Mouse (Mus musculus) embryonic fibroblast, embryonic 13.5 days (primary cell): ENCODE measurements around the gene Itpr1. TPM values are rescaled to one million over a fixed set of nuclear protein-coding genes. Genes with fewer than 3 reads are reported as not detected.
"Not testable (repeated sequence)": the region's sequence is repeated elsewhere in the genome, so short reads cannot be mapped to it uniquely, and the experiment has no call there.

Source experiments
- H3K27ac ChIP-seq: 2 replicates; pipeline ENCODE4 v1.5.1; 2012; ENCODE audit warnings: low read length, control low read depth, inconsistent platforms; ENCODE audit not compliant: insufficient read depth
- H3K4me1 ChIP-seq: 2 replicates; pipeline ENCODE4 v1.6.1; 2011; ENCODE audit warnings: low read length; ENCODE audit not compliant: control insufficient read depth, insufficient read depth
- H3K4me3 ChIP-seq: 2 replicates; pipeline ENCODE4 v1.5.1; 2011; ENCODE audit warnings: mild to moderate bottlenecking, control low read depth, low read length; ENCODE audit not compliant: insufficient read depth
- CTCF ChIP-seq: IDR thresholded peaks from 2 replicates; pipeline ENCODE4 v1.5.1; 2011; ENCODE audit warnings: mild to moderate bottlenecking, control low read depth, low read length, moderate library complexity, borderline replicate concordance; ENCODE audit not compliant: insufficient read depth
- POLR2A ChIP-seq: IDR thresholded peaks from 2 replicates; pipeline ENCODE4 v1.6.1; 2011; ENCODE audit warnings: low read depth, mild to moderate bottlenecking, control low read depth, low read length, moderate library complexity
- polyA plus RNA-seq: library from polyadenylated mRNA; stranded (reverse); fragments of >200 nt; gene quantifications from 2 replicates; pipeline ENCODE4 v1.2.4, GENCODE M21; 2011; ENCODE audit warnings: low read depth; ENCODE audit not compliant: missing spikeins, insufficient read length

Itpr1 gene
- polyA plus RNA-seq, 1 experiment, result 38.0 TPM

GRCm38 (mm10) chr6:108553013-108553412, 340.1 kb downstream of the Itpr1 start:
- H3K4me1 ChIP-seq, result no peaks in the 10 kb centered on the region
- TF ChIP-seq POLR2A, result no peak
- no peak for TF ChIP-seq CTCF
- H3K4me3 ChIP-seq, result no peak overlapping the region
- no peak overlapping the region for H3K27ac ChIP-seq

- TF ChIP-seq POLR2A, result no peak
- H3K27ac ChIP-seq, result no peak overlapping the region
- no peak overlapping the region for H3K4me3 ChIP-seq
- H3K4me1 ChIP-seq, result no peaks in the 10 kb centered on the region
These were observed 340.6 kb downstream of the Itpr1 start for GRCm38 (mm10) chr6:108553536-108553935.

- TF ChIP-seq POLR2A (no peak), CTCF (no peak)
- no peak overlapping the region for H3K4me3 ChIP-seq
- H3K4me1 ChIP-seq, result no peaks in the 10 kb centered on the region
These were observed 341.5 kb downstream of the Itpr1 start for GRCm38 (mm10) chr6:108554389-108554788.

GRCm38 (mm10) chr6:108554878-108555277, 342.0 kb downstream of the Itpr1 start:
- TF ChIP-seq CTCF (no peak), POLR2A (no peak)
- Histone ChIP-seq H3K27ac (no peak overlapping the region), H3K4me3 (no peak overlapping the region), H3K4me1 (no peaks in the 10 kb centered on the region)

More at GRCm38 (mm10) chr6:108554389-108554788, 341.5 kb downstream of the Itpr1 start:
- no peak overlapping the region for H3K27ac ChIP-seq

- no peak for TF ChIP-seq CTCF
- no peak for TF ChIP-seq POLR2A
- H3K27ac ChIP-seq, result no peak overlapping the region
- H3K4me3 ChIP-seq, result no peak overlapping the region
- no peaks in the 10 kb centered on the region for H3K4me1 ChIP-seq
These were observed 344.9 kb downstream of the Itpr1 start for GRCm38 (mm10) chr6:108557576-108558322.

GRCm38 (mm10) chr6:108559226-108559625, 346.3 kb downstream of the Itpr1 start:
- not testable (repeated sequence) for H3K4me1 ChIP-seq, H3K4me3 ChIP-seq, H3K27ac ChIP-seq

- no peak for TF ChIP-seq POLR2A
- no peak for TF ChIP-seq CTCF
- no peak overlapping the region for H3K4me3 ChIP-seq
- H3K27ac ChIP-seq, result no peak overlapping the region
- no peaks in the 10 kb centered on the region; the same call in 1 of the 2 replicates for H3K4me1 ChIP-seq
These were observed 350.1 kb downstream of the Itpr1 start for GRCm38 (mm10) chr6:108562971-108563370.

GRCm38 (mm10) chr6:108565447-108565846, 352.6 kb downstream of the Itpr1 start:
- not testable (repeated sequence) for H3K27ac ChIP-seq, H3K4me1 ChIP-seq, H3K4me3 ChIP-seq

- H3K27ac ChIP-seq, result no peak overlapping the region
- peaks cover 2% of the 10 kb centered on the region for H3K4me1 ChIP-seq
- H3K4me3 ChIP-seq, result no peak overlapping the region
- TF ChIP-seq CTCF (no peak), POLR2A (no peak)
These were observed 353.7 kb downstream of the Itpr1 start for GRCm38 (mm10) chr6:108566549-108566948.

GRCm38 (mm10) chr6:108569460-108570187, 356.7 kb downstream of the Itpr1 start:
- no peak for TF ChIP-seq CTCF
- Histone ChIP-seq H3K4me1 (peaks cover 5% of the 10 kb centered on the region), H3K27ac (peak overlapping the region; percentile 95), H3K4me3 (no peak overlapping the region)
